Mouse (Mus musculus) hindbrain, embryonic 11.5 days (tissue): ENCODE measurements around the gene Stac3. TPM values are rescaled to one million over a fixed set of nuclear protein-coding genes. Genes with fewer than 3 reads are reported as not detected.
A peak's percentile ranks its signal among the peaks of the same experiment; 100 is the strongest.

Experiments
- ATAC-seq: fragments of 200-750 bp; cut with Nextera tagmentation; 2 replicates; pipeline ENCODE4 v1.8.0; 2017; ENCODE audit warnings: mild to moderate bottlenecking, moderate TSS enrichment, moderate library complexity; ENCODE audit not compliant: low FRiP score
- DNase-seq: peaks from one replicate; pipeline ENCODE4 v3.0.0-alpha.2; 2015; ENCODE audit warnings: low spot score
- H3K27ac ChIP-seq: fragments of 300-500 bp; sonication (generic); 2 replicates; pipeline ENCODE4 v1.5.1; 2014; ENCODE audit warnings: mild to moderate bottlenecking, low read depth, low read length
- H3K27me3 ChIP-seq: fragments of 300-500 bp; sonication (generic); 2 replicates; pipeline ENCODE4 v1.6.1; 2014; ENCODE audit warnings: mild to moderate bottlenecking, low read length, moderate library complexity, mixed read lengths; ENCODE audit not compliant: control insufficient read depth, insufficient read depth
- H3K36me3 ChIP-seq: fragments of 300-500 bp; sonication (generic); 2 replicates; pipeline ENCODE4 v1.6.1; 2014; ENCODE audit warnings: mild to moderate bottlenecking, low read length, moderate library complexity, mixed read lengths; ENCODE audit not compliant: control insufficient read depth, insufficient read depth
- H3K4me1 ChIP-seq: fragments of 300-500 bp; sonication (generic); replicated peaks from 2 replicates; pipeline ENCODE4 v1.6.1; 2014; ENCODE audit warnings: low read length, mixed read lengths; ENCODE audit not compliant: control insufficient read depth, insufficient read depth
- H3K4me2 ChIP-seq: fragments of 300-500 bp; sonication (generic); replicated peaks from 2 replicates; pipeline ENCODE4 v1.6.1; 2014; ENCODE audit warnings: mild to moderate bottlenecking, low read depth, low read length
- H3K4me3 ChIP-seq: fragments of 300-500 bp; sonication (generic); 2 replicates; pipeline ENCODE4 v1.5.1; 2014; ENCODE audit warnings: low read depth, low read length
- H3K9ac ChIP-seq: fragments of 300-500 bp; sonication (generic); 2 replicates; pipeline ENCODE4 v1.6.1; 2014; ENCODE audit warnings: low read depth, low read length
- H3K9me3 ChIP-seq: fragments of 300-500 bp; sonication (generic); 2 replicates; pipeline ENCODE4 v1.6.1; 2016; ENCODE audit warnings: low read length; ENCODE audit not compliant: control insufficient read depth
- WGBS: fragments of 180-500 bp; shearing (Covaris S2); extraction: QIAGEN DNeasy Blood & Tissue Kit; methylation state at CpG from one replicate; pipeline ENCODE4 v1.1.7; 2014; 5-methylcytosine and 5-hydroxymethylcytosine counted together
- polyA plus RNA-seq: library from polyadenylated mRNA; unstranded; fragments of >200 nt; fragmentation: Nextera tagmentation; extraction: Ambion mirVana; gene quantifications from 2 replicates; pipeline ENCODE4 v1.2.1, GENCODE M21; 2014

Gene Stac3
- polyA plus RNA-seq, 1 experiment from 2014 or later: 0.36 TPM

GRCm38 (mm10) chr10:127519041-127519701 lies 17.7 kb downstream of the Stac3 start:
- Histone ChIP-seq H3K9me3 (no peaks in the 10 kb centered on the region), H3K4me2 (no peak overlapping the region), H3K36me3 (peaks cover 3% of the 10 kb centered on the region; the same call in 1 of the 2 replicates), H3K4me3 (no peak overlapping the region), H3K27ac (no peak overlapping the region), H3K9ac (no peak overlapping the region), H3K4me1 (peaks cover 27% of the 10 kb centered on the region), H3K27me3 (peaks cover 25% of the 10 kb centered on the region)
- ATAC-seq: no peak
- DNase-seq: no peak
- 93% methylated on average over 25 of the region's 26 CpGs for WGBS

GRCm38 (mm10) chr10:127519903-127520713 lies 18.6 kb downstream of the Stac3 start:
- ATAC-seq (no peak), DNase-seq (no peak)
- Histone ChIP-seq H3K4me1 (peaks cover 24% of the 10 kb centered on the region), H3K36me3 (peaks cover 3% of the 10 kb centered on the region; the same call in 1 of the 2 replicates), H3K4me3 (no peak overlapping the region), H3K27me3 (peaks cover 25% of the 10 kb centered on the region), H3K9ac (no peak overlapping the region), H3K4me2 (no peak overlapping the region), H3K9me3 (no peaks in the 10 kb centered on the region), H3K27ac (no peak overlapping the region)
- WGBS: 95% methylated on average over 37 of the region's 37 CpGs

- Histone ChIP-seq H3K4me3 (no peak overlapping the region; the same call in 1 of the 2 replicates), H3K27me3 (peaks cover 29% of the 10 kb centered on the region), H3K27ac (no peak overlapping the region), H3K9me3 (no peaks in the 10 kb centered on the region), H3K9ac (0 out of 2 replicates have a peak overlapping the region, but pooled peaks have one; percentile 42), H3K4me1 (peaks cover 27% of the 10 kb centered on the region), H3K36me3 (peaks cover 3% of the 10 kb centered on the region; the same call in 1 of the 2 replicates), H3K4me2 (peak overlapping the region; percentile 80)
- WGBS: 77% methylated on average over 20 of the region's 20 CpGs
- ATAC-seq (no peak), DNase-seq (no peak)
Measured at GRCm38 (mm10) chr10:127520714-127521357, 19.4 kb downstream of the Stac3 start.

GRCm38 (mm10) chr10:127521611-127522080 lies 20.2 kb downstream of the Stac3 start:
- Histone ChIP-seq H3K4me2 (peak overlapping the region; percentile 80), H3K27me3 (peaks cover 35% of the 10 kb centered on the region), H3K4me1 (peaks cover 26% of the 10 kb centered on the region), H3K4me3 (peak overlapping the region; percentile 47), H3K9ac (peak overlapping the region; percentile 42; the same call in 1 of the 2 replicates), H3K36me3 (peaks cover 3% of the 10 kb centered on the region; the same call in 1 of the 2 replicates), H3K9me3 (no peaks in the 10 kb centered on the region), H3K27ac (no peak overlapping the region)
- 9% methylated on average over 12 of the region's 12 CpGs for WGBS
- DNase-seq (no peak), ATAC-seq (no peak)

GRCm38 (mm10) chr10:127522088-127522581 lies 20.6 kb downstream of the Stac3 start, which contains the start of gene Shmt2:
TSS of gene Shmt2 (minus strand) at chr10:127522444.
- DNase-seq (peak; percentile 95), ATAC-seq (peak; percentile 59)
- Histone ChIP-seq H3K27ac (no peak within 1 kb of the TSS), H3K27me3 (peaks cover 38% of the 10 kb centered on the region), H3K4me1 (peaks cover 25% of the 10 kb centered on the region), H3K9me3 (no peaks in the 10 kb centered on the region), H3K9ac (peak within 1 kb of the TSS; percentile 42), H3K36me3 (peaks cover 3% of the 10 kb centered on the region; the same call in 1 of the 2 replicates), H3K4me3 (peak within 1 kb of the TSS; percentile 47), H3K4me2 (peak within 1 kb of the TSS; percentile 80)
- under 1% methylated on average over 21 of the region's 21 CpGs for WGBS

- H3K4me1 ChIP-seq: peaks cover 27% of the 10 kb centered on the region
- DNase-seq: peak; percentile 55
Measured at GRCm38 (mm10) chr10:127524646-127525255, 23.3 kb downstream of the Stac3 start.

GRCm38 (mm10) chr10:127526048-127526447 lies 24.6 kb downstream of the Stac3 start:
- H3K27me3 ChIP-seq: peaks cover 72% of the 10 kb centered on the region
- H3K4me1 ChIP-seq: peaks cover 26% of the 10 kb centered on the region
- DNase-seq (peak; percentile 38), ATAC-seq (no peak)
- H3K27ac ChIP-seq: peak overlapping the region; percentile 36; the same call in 1 of the 2 replicates
- H3K4me3 ChIP-seq: peak overlapping the region; percentile 21
- H3K36me3 ChIP-seq: no peaks in the 10 kb centered on the region
- H3K9ac ChIP-seq: peak overlapping the region; percentile 37
- 2% methylated on average over 26 of the region's 26 CpGs for WGBS
- peak overlapping the region; percentile 35 for H3K4me2 ChIP-seq
- H3K9me3 ChIP-seq: no peaks in the 10 kb centered on the region

More at GRCm38 (mm10) chr10:127524646-127525255, 23.3 kb downstream of the Stac3 start:
- no peak for ATAC-seq
- peaks cover 59% of the 10 kb centered on the region for H3K27me3 ChIP-seq
- H3K36me3 ChIP-seq: no peaks in the 10 kb centered on the region
- H3K4me2 ChIP-seq: 0 out of 2 replicates have a peak overlapping the region, but pooled peaks have one; percentile 8
- peak overlapping the region; percentile 6 for H3K27ac ChIP-seq
- no peak overlapping the region for H3K4me3 ChIP-seq
- no peak overlapping the region for H3K9ac ChIP-seq
- no peaks in the 10 kb centered on the region for H3K9me3 ChIP-seq
- 1% methylated on average over 19 of the region's 23 CpGs for WGBS

- under 1% methylated on average over 26 of the region's 26 CpGs for WGBS
Measured at GRCm38 (mm10) chr10:127526681-127527080, 25.2 kb downstream of the Stac3 start.

More at GRCm38 (mm10) chr10:127526681-127527080, 25.2 kb downstream of the Stac3 start:
- peak overlapping the region; percentile 37; the same call in 1 of the 2 replicates for H3K9ac ChIP-seq
- peak overlapping the region; percentile 90 for H3K27ac ChIP-seq
- H3K4me1 ChIP-seq: peaks cover 21% of the 10 kb centered on the region
- H3K27me3 ChIP-seq: peaks cover 78% of the 10 kb centered on the region
- no peaks in the 10 kb centered on the region for H3K9me3 ChIP-seq
- peak overlapping the region; percentile 21 for H3K4me3 ChIP-seq
- H3K4me2 ChIP-seq: peak overlapping the region; percentile 35
- H3K36me3 ChIP-seq: no peaks in the 10 kb centered on the region
- DNase-seq (peak; percentile 80), ATAC-seq (no peak)
